Mouse (Mus musculus): Measurements from ENCODE around the gene Psmd3. TPM values are rescaled to one million over a fixed set of nuclear protein-coding genes. Genes with fewer than 3 reads are reported as not detected.
"Not testable (repeated sequence)": the region's sequence is repeated elsewhere in the genome, so short reads cannot be mapped to it uniquely, and the experiment has no call there.

The Psmd3 gene
- polyA plus RNA-seq, 1 experiment: 57.7 TPM

GRCm38 (mm10) chr11:98660517-98660916, 21.8 kb upstream of the Psmd3 start:
- Histone ChIP-seq H3K27ac (ENCODE audit: control insufficient read depth, insufficient read depth, low read depth, low read length, poor library complexity) (no peak overlapping the region), H3K4me1 (ENCODE audit: control insufficient read depth, insufficient read depth, low read length) (no peaks in the 10 kb centered on the region; the same call in 1 of the 2 replicates), H3K4me3 (replicated peaks; ENCODE audit: control insufficient read depth, low read depth, low read length) (no peak overlapping the region)
- TF ChIP-seq CTCF (IDR thresholded peaks at IDR 0.05; ENCODE audit: control insufficient read depth, insufficient read depth, low read length): peak; percentile 46
- TF ChIP-seq POLR2A (IDR thresholded peaks at IDR 0.05; ENCODE audit: borderline replicate concordance, control insufficient read depth, low read depth, low read length): no peak
- under 1% methylated on average over 6 of the region's 6 CpGs for WGBS

DNA sequence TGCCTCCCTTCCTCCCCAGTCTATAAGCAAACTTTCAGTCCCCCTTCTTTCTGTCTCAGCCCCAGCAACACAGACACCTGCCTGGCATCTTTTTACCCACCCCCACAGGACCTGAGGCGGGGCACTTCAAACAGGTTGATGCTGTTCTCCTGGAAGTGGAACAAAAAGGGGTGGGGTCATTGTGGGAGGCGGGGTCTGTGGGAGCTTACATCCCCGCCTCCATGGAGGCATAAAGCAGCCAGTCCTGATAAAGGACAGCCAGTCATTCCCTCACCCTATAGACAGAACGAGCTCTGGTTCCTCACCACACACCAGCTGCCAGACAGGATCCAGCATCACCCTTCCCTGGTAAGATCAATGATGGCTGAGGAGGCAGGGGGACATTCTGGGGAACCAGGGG, 18.3 kb upstream of the Psmd3 start, which contains the start of gene Gsdma:
Gsdma (plus strand) TSS at position 261 of the 400 bp plus-strand sequence.
- Histone ChIP-seq H3K4me3 (replicated peaks; ENCODE audit: control insufficient read depth, low read depth, low read length) (no peak within 1 kb of the TSS), H3K4me1 (ENCODE audit: control insufficient read depth, insufficient read depth, low read length) (no peaks in the 10 kb centered on the region; the same call in 1 of the 2 replicates), H3K27ac (ENCODE audit: control insufficient read depth, insufficient read depth, low read depth, low read length, poor library complexity) (no peak within 1 kb of the TSS)
- TF ChIP-seq CTCF (IDR thresholded peaks at IDR 0.05; ENCODE audit: control insufficient read depth, insufficient read depth, low read length): no peak
- no peak for TF ChIP-seq POLR2A (IDR thresholded peaks at IDR 0.05; ENCODE audit: borderline replicate concordance, control insufficient read depth, low read depth, low read length)
- 46% methylated on average over 4 of the region's 4 CpGs for WGBS

DNA sequence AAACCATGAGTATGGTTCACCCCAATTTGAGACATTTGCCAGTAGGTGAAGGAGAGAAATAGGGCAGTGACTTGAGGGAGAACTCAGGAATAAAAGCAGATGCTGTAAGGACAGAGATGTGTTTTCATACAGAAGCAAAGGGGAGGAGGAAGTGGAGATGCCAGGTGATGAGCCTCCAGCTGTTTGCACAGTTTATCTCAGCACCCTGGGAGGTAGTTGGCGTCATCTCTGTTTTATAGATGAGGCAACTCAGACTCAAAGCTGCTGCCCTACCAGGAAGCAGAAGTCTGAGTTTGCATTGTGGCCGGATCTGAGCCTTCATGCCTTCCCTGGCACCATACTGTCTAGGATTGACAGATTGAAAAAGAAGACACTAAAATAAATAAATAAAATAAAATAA, 13.4 kb upstream of the Psmd3 start:
- 22% methylated on average over 2 of the region's 2 CpGs for WGBS
- no peaks in the 10 kb centered on the region for H3K4me1 ChIP-seq (ENCODE audit: control insufficient read depth, insufficient read depth, low read length)
- H3K4me3 ChIP-seq (replicated peaks; ENCODE audit: control insufficient read depth, low read depth, low read length): no peak overlapping the region
- TF ChIP-seq POLR2A (IDR thresholded peaks at IDR 0.05; ENCODE audit: borderline replicate concordance, control insufficient read depth, low read depth, low read length): no peak
- TF ChIP-seq CTCF (IDR thresholded peaks at IDR 0.05; ENCODE audit: control insufficient read depth, insufficient read depth, low read length): no peak
- H3K27ac ChIP-seq (ENCODE audit: control insufficient read depth, insufficient read depth, low read depth, low read length, poor library complexity): no peak overlapping the region

DNA sequence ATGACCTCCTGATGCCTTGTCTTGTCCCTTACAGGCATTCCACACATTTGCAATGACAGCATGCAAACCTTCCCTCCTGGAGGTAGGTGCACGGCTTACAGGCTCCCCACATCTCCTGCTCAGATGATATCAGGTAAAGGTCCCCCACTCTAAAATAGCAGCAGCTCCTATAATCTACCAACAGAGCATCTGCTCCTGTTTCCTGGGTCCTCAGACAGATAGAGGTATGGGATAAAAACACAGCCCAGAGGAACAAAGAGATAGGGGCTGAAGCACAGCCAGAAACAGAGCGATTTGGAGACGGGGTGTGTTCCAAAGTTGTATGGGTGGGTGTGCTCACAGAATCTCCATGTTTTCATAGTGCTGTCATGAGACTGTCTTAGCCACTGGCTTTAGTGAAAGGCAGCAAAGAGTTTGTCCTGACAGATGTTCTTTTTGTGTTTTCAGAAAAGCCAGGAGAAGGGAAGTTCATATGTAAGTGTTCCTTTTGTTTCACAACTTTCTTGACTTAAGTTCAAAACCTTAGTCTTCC, 11.0 kb upstream of the Psmd3 start:
- no peak overlapping the region for H3K27ac ChIP-seq (ENCODE audit: control insufficient read depth, insufficient read depth, low read depth, low read length, poor library complexity)
- TF ChIP-seq CTCF (IDR thresholded peaks at IDR 0.05; ENCODE audit: control insufficient read depth, insufficient read depth, low read length): no peak
- no peak for TF ChIP-seq POLR2A (IDR thresholded peaks at IDR 0.05; ENCODE audit: borderline replicate concordance, control insufficient read depth, low read depth, low read length)
- WGBS: 47% methylated on average over 3 of the region's 3 CpGs
- no peak overlapping the region for H3K4me3 ChIP-seq (replicated peaks; ENCODE audit: control insufficient read depth, low read depth, low read length)
- no peaks in the 10 kb centered on the region for H3K4me1 ChIP-seq (ENCODE audit: control insufficient read depth, insufficient read depth, low read length)

DNA sequence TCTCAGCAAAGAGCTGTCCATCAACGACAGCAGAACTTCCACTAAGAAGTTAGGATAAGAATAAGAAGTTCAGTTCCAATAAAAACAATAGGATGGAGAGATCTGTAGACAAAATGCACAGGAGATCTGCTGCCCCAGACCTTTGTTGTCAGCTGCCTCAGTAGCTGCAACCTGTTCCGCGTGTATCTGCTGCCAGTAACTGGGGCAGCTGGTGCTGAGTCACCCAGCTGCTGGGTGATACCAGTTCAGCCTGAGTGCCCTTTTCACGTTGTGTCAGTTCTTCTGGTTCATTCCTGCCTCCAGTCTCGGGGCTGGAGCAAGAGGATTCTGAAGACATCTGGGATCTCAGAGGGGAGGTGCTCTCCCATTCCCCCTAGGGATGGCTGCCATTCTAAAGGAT, 10.5 kb upstream of the Psmd3 start:
- Histone ChIP-seq H3K4me3 (replicated peaks; ENCODE audit: control insufficient read depth, low read depth, low read length) (no peak overlapping the region), H3K27ac (ENCODE audit: control insufficient read depth, insufficient read depth, low read depth, low read length, poor library complexity) (no peak overlapping the region), H3K4me1 (ENCODE audit: control insufficient read depth, insufficient read depth, low read length) (no peaks in the 10 kb centered on the region)
- 14% methylated on average over 5 of the region's 5 CpGs for WGBS
- no peak for TF ChIP-seq CTCF (IDR thresholded peaks at IDR 0.05; ENCODE audit: control insufficient read depth, insufficient read depth, low read length)
- TF ChIP-seq POLR2A (IDR thresholded peaks at IDR 0.05; ENCODE audit: borderline replicate concordance, control insufficient read depth, low read depth, low read length): no peak

DNA sequence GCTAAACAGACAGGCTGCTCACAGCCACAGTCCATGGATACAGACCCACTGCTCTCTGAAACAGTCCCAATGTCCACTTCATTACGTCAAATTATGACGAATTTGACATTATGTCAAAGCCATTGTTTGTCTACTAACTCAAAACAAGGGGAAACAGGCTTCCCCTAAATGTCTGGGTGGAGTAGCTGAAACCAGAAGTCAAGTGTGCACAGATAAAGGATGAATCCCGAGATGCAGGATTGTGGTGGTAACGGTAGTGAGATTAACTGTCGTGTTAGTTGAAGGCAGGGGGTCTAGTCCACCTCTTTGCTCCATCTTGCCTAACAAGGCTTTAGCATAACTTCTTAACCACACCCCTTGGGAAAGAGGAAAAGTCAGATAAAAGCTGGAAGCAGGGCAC, 9.9 kb upstream of the Psmd3 start:
- H3K27ac ChIP-seq (ENCODE audit: control insufficient read depth, insufficient read depth, low read depth, low read length, poor library complexity): no peak overlapping the region
- 40% methylated on average over 5 of the region's 5 CpGs for WGBS
- no peaks in the 10 kb centered on the region for H3K4me1 ChIP-seq (ENCODE audit: control insufficient read depth, insufficient read depth, low read length)
- TF ChIP-seq POLR2A (IDR thresholded peaks at IDR 0.05; ENCODE audit: borderline replicate concordance, control insufficient read depth, low read depth, low read length) (no peak), CTCF (IDR thresholded peaks at IDR 0.05; ENCODE audit: control insufficient read depth, insufficient read depth, low read length) (no peak)
- H3K4me3 ChIP-seq (replicated peaks; ENCODE audit: control insufficient read depth, low read depth, low read length): no peak overlapping the region

DNA sequence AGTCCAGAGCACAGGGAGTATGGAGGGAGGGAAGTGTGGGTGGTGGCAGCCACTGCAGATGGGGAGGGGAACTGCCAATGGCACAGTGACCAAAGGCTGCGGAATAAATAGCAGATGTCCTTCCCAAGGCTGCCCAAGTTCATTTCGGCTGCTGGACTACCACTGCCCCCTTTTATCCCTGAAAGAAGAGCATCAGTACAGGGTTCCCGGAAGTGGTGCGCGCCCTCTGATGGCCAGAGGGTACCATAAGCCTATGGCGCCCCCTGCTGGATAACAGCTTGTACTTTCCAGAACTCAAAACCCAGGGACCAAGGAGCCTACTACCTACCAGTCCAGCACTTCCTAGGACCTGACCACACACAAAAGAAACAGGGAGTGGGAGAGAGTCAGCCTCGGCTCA, 9.2 kb upstream of the Psmd3 start:
- 7% methylated on average over 7 of the region's 7 CpGs for WGBS
- not testable (repeated sequence) for H3K4me1 ChIP-seq (ENCODE audit: control insufficient read depth, insufficient read depth, low read length); H3K27ac ChIP-seq (ENCODE audit: control insufficient read depth, insufficient read depth, low read depth, low read length, poor library complexity); H3K4me3 ChIP-seq (replicated peaks; ENCODE audit: control insufficient read depth, low read depth, low read length)
- TF ChIP-seq CTCF (IDR thresholded peaks at IDR 0.05; ENCODE audit: control insufficient read depth, insufficient read depth, low read length): peak; percentile 34

DNA sequence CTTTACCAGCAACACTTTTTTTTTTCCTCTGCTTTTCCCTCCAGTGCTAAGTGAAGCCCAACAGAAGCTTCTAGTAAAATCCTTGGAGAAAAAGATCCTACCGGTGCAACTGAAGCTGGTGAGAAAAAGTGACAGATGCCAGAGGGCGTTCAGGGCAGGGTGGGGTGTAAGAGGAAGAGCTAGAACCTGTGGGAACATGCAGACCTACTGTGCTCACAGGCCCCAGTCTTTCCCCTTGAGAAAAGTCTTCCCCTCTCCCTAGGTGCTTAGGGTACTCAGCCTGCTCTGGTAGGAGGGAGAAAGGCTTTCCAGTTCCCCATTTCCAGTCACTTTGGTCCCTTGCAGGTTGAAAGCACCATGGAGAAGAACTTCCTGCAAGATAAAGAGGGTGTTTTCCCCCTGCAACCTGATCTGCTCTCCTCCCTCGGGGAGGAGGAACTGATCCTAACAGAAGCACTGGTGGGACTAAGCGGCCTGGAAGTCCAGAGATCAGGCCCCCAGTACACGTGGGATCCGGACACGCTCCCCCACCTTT, 6.5 kb upstream of the Psmd3 start:
- 46% methylated on average over 7 of the region's 7 CpGs for WGBS
- no peak overlapping the region for H3K27ac ChIP-seq (ENCODE audit: control insufficient read depth, insufficient read depth, low read depth, low read length, poor library complexity)
- no peak overlapping the region for H3K4me3 ChIP-seq (replicated peaks; ENCODE audit: control insufficient read depth, low read depth, low read length)
- no peak for TF ChIP-seq CTCF (IDR thresholded peaks at IDR 0.05; ENCODE audit: control insufficient read depth, insufficient read depth, low read length)
- no peak for TF ChIP-seq POLR2A (IDR thresholded peaks at IDR 0.05; ENCODE audit: borderline replicate concordance, control insufficient read depth, low read depth, low read length)
- no peaks in the 10 kb centered on the region for H3K4me1 ChIP-seq (ENCODE audit: control insufficient read depth, insufficient read depth, low read length)

DNA sequence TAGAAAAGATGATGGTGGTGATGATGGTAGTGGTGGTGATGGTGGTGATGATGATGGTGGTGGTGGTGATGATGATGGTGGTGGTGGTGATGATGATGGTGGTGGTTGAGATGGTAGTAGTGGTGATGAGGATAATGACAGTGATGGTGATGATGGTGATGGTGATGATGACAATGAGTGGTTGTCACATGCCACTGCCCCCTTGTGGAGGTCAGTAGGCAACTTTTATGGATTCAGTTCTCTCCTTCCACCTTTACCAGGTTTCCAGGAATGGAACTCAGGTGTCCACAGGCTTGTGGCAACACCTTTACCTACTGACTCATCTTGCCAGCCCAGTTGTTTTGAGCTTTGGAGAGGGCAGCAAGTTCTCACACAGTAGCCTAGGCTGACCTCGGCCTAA, 2.3 kb upstream of the Psmd3 start:
- TF ChIP-seq POLR2A (IDR thresholded peaks at IDR 0.05; ENCODE audit: borderline replicate concordance, control insufficient read depth, low read depth, low read length) (no peak), CTCF (IDR thresholded peaks at IDR 0.05; ENCODE audit: control insufficient read depth, insufficient read depth, low read length) (no peak)
- WGBS: 84% methylated on average over 1 of the region's 1 CpGs
- H3K4me3 ChIP-seq (replicated peaks; ENCODE audit: control insufficient read depth, low read depth, low read length): no peak overlapping the region
- H3K4me1 ChIP-seq (ENCODE audit: control insufficient read depth, insufficient read depth, low read length): no peaks in the 10 kb centered on the region
- H3K27ac ChIP-seq (ENCODE audit: control insufficient read depth, insufficient read depth, low read depth, low read length, poor library complexity): no peak overlapping the region

- not testable (repeated sequence) for H3K4me3 ChIP-seq (replicated peaks; ENCODE audit: control insufficient read depth, low read depth, low read length); H3K27ac ChIP-seq (ENCODE audit: control insufficient read depth, insufficient read depth, low read depth, low read length, poor library complexity); H3K4me1 ChIP-seq (ENCODE audit: control insufficient read depth, insufficient read depth, low read length)
- WGBS: 78% methylated on average over 4 of the region's 4 CpGs
Observed at GRCm38 (mm10) chr11:98680595-98680994, 1.8 kb upstream of the Psmd3 start.

Measured in bone marrow, adult 2 months (tissue).